Mouse (Mus musculus) urinary bladder, postnatal 4 days (tissue): ENCODE results near the gene Car3.
"Not testable (repeated sequence)": the region's sequence is repeated elsewhere in the genome, so short reads cannot be mapped to it uniquely, and the experiment has no call there.

Source experiments
- DNase-seq, 2 experiments: peaks; one replicate each; pipeline ENCODE4 v3.0.0; 2021 to 2022; ENCODE audit warnings: low spot score in 2 of 2

Gene Car3

DNA sequence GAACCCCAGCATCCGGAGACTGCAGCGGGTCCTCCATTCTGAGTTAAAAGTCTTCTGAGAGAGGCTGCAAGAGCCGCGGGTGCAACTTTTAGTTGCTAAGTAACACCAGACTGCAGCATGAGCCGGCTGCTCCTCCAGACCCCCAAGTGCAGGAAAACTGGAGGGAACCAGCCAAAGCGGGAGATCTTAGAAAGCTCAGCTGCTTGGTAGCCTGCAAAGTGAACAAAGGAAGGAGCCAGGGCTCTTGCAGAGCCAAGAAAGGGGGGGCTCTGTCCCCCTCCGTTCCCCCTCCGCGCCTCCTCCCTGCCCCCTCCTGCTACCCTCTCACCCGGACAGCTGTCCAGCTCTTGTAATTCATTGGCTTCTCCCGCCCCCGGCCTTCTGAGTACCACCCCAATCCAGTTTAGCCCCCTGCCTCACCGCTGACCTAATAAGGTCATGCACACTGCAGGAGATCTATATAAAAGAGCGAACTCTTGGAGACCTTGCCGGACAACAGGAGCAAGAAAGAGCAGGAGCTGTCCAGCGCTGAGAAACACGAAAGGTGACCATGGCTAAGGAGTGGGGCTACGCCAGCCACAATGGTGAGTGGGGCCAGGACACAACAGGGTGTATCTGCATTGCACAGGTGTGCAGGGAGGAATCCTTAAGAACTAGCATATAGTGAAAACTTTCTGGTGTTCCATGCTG is at the start of gene Car3:
Gene Car3 (plus strand): TSS at position 491 of the 690 bp plus-strand sequence.
- no peak for DNase-seq

DNA sequence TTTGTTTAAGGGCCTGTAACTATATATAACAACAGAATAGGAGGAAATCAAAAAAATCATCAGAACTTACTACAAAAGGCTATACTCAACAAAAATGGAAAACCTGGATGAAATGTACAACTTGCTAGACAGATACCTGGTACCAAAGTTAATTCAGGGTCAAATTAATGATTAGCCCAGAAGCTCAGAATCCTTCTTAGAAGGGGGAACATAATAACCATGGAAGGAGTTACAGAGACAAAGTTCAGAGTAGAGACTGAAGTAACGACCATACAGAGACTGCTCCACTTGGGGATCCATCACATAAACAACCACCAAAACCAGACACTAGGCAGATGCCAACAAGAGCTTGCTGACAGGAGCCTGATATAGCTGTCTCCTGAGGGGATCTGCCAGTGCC is 47.9 kb upstream of the Car3 start:
- not testable (repeated sequence) for DNase-seq

- DNase-seq: no peak
Observed at GRCm38 (mm10) chr3:14819844-14820504, 43.3 kb upstream of the Car3 start.

DNA sequence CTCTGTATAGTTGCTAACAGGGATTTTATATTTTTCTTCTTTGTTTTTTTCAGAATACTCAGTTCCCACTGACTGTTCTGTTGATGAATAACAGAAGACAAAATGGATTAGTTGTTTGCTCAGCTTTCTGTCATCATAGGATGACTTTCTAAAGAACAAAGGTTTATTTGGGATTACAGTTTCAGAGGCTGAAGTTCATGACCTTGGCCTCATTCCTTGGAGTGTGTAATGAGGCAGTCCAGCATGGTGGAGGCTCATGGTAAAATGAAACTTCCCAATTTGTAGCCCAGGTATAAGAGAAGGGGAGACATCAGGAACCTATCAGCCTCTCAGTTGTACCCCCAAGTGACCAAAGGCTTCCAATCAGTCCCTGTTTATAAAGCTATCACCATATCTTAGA is 34.4 kb upstream of the Car3 start:
- DNase-seq: no peak

DNA sequence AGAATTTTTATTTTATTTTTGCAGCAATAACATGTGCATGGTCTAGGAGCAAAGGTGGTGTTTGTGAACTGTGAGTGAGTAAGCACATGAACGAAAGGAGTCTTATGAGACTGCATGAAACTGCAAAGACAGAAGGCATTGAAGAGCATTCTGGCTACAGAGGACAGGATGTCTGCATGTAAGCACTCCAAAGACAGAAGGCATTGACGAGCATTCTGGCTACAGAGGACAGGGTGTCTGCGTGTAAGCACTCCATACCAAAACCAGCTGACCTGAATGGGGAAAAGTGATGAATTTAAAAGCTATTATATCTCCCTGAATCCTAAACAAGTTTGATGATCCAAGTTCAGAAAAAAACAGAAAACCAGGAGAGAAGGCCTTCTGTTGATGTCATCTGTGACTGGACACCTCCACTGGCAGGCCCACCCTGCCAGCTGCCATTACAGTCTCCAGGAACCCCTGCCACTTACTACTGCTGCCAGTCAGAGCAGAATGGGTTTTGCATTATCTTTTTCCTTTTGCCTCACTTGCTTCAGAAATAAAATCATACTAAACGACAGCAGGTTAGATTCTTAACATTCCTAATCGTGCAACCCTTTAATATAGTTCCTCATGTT is 32.0 kb upstream of the Car3 start:
- no peak for DNase-seq

DNA sequence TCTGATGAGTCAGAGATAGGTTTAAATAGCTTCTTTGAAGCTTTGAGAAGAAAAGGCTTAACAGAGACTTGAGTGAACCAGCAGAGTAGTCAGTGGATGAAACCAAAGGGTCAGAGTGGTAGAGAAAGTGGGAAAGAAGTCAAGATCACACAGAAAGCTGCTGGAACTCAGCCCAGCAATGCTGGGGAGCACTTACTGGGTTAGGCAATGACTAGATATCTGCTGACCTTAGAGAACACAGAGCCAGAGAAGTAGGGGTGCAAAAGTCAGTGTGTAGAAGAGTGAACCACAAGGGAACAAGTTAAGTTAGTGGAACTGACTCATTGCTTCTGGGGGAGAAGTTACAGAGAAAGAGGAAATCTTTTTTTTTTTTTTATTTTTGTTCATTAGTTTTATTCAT is 30.5 kb upstream of the Car3 start:
- no peak for DNase-seq

DNA sequence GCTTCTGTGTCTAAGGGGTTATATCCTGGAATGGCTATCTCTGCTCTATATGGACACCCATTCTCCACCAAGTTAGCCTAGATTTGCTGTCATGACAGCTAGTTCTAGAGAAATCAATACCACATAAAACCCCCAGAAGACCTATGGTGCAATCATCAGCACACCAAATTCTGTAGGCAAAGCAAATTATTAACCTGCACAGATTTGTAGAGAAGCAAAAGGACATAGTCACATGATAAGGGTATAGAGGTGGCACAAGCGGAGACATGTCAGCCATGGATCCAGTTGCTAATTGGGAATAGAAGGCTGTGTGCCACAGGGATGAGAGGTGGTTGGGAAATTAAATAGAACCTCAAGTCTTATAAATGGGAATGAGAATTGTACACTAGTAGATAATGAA is 24.4 kb upstream of the Car3 start:
- DNase-seq: no peak

DNA sequence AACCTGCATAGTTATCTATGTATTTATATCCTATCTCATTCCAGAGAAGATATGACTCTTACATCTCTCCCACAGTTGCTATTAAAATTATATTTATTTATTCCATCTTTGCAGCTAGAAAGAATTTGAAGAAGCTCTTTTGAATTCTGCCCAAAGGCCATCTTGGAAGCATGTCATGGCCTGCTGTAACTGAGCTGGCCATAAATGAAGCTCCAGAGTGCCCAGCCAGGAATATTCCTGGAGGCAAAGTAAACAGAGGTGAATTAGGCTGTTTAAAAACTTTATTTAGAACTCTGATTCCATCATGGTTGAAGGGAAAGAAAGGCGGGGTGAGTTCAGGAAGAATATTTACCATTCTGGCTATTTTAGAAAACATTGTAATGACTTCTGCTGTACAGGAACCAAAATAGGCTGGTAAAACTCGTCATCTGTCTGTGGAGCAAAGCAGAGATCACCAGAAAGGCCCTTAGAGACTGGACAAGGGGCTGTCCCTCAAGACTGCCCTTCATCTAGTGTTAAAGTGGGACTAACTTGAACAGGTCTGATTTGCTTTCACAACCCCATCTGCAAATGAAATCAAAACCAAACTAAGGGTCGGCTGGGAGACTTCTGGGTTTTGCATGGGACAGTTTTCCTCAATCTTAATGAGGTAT is 23.7 kb upstream of the Car3 start:
- no peak for DNase-seq

DNA sequence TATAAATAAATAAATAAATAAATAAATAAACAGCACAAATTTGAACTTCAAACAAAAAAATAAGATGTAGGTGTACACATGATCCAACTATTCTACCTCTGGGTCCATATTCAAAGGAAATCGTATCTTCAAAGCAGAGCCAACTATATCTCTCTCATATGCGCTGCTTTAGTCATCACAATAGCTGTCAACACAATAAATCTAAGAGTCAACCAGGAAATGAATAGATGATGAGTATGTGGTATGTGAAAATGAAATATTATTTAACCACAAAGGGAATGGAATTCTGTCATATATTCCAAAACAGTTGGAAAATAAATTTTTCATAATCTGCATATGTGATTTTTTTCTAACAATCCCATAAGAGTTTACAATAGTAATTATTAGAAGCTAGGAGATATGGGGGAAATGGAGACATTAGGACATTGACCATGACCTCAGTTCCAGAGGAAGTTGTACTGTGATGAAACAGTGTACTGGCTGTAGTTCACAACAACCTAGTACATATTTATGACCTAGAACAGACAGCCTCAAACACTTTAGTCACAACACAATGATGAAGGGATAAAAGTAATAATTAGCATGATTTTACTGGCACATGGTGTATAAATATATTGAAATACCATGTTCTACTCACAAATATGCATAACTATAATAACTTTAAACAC is 14.6 kb upstream of the Car3 start:
- no peak for DNase-seq

GRCm38 (mm10) chr3:14853966-14854365 is 9.3 kb upstream of the Car3 start:
- no peak for DNase-seq

GRCm38 (mm10) chr3:14854446-14854845 is 8.9 kb upstream of the Car3 start:
- DNase-seq: no peak

GRCm38 (mm10) chr3:14857874-14858273 is 5.4 kb upstream of the Car3 start:
- DNase-seq: no peak

- DNase-seq: no peak
Observed at GRCm38 (mm10) chr3:14860291-14860690, 3.0 kb upstream of the Car3 start.

GRCm38 (mm10) chr3:14861165-14861564 is 2.1 kb upstream of the Car3 start:
- DNase-seq: no peak

DNA sequence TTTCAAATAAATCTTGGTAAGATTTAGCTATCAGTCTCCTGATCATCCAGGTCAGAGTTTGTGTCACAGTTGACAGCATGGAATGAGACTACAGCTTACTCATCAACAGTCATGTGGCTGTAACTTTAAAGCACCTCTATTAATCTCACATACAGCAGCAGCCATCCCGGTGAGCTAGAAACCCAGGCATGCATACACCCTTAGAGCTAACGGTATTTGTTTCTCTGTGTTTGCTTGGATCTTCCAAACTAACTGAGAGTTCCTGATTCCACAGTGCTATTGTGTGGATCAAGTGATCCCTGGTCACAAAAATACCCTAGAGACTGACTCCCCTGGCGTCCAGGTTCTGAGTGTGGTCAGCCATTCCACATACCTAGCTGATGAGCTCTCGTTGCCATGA is 1.5 kb upstream of the Car3 start:
- DNase-seq: no peak

- no peak for DNase-seq
Observed at GRCm38 (mm10) chr3:14862654-14863021, 674 bp upstream of the Car3 start.

DNA sequence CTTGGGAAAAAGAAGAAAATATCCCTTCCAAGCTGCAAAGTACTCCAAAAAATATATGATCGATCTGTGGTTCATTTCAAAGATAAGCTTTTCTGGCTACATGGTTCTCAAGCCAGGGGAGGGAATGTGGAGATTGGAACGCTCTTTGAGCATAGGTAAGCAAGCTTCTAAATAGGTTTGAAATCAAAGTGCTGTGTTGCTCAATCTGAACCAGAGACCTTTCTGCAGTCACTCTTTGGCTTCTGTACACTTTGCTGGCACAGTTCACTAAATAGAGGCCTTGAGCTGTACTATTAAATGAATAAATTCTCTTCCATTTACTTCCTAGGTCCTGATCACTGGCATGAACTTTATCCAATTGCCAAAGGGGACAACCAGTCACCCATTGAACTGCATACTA is 610 bp downstream of the Car3 start:
- DNase-seq: no peak

DNA sequence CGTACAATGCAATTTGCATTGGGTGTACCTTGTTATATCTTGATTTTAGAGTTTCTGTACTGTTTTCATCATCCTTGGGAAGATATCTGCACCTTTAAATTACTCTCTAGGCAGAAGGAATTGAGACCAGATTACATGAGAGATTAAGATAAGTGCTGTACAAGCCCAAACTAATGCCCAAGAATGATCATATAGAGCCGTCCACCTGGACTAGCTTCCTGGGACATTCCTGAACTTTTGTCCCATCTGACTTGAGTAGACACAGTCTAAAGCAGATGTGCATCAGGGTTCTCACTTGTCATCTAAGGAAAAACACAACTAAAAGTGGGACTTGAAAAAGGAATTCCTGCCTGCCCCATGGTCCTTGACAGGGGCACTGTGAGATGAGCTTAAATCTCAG is 2.6 kb downstream of the Car3 start:
- DNase-seq: no peak

GRCm38 (mm10) chr3:14869779-14870178 is 6.5 kb downstream of the Car3 start:
- DNase-seq: peak; percentile 29 to 67

GRCm38 (mm10) chr3:14870528-14870927 is 7.2 kb downstream of the Car3 start:
- DNase-seq: no peak

DNA sequence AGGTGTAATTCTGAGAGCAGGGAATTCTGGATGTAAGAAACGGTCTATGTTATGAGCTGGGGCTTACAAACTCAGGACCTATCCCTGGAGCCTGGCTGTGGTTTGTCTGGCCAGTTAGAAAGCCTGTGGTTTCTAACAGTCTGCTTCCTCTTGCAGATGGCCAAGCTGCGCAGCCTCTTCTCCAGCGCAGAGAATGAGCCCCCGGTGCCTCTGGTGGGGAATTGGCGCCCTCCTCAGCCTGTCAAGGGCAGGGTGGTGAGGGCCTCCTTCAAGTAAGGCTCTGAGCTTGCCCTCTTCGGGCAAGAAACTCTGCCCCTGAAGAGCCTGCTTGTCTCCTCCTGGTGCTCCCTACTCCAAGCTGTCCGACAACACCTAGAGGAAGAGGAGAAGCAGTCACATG is 8.1 kb downstream of the Car3 start:
- DNase-seq: no peak

GRCm38 (mm10) chr3:14874402-14875040 is 11.2 kb downstream of the Car3 start:
- no peak for DNase-seq
